Mouse (Mus musculus): Measurements from ENCODE around the gene Aldob.

- no peak for TF ChIP-seq EP300 (IDR thresholded peaks at IDR 0.05)
- no peak for TF ChIP-seq CTCF (IDR thresholded peaks at IDR 0.05)
Observed at GRCm38 (mm10) chr4:49540966-49541365, 8.4 kb downstream of the Aldob start.
